Mouse (Mus musculus): ENCODE results near the gene Col5a2.

The Col5a2 gene

DNA sequence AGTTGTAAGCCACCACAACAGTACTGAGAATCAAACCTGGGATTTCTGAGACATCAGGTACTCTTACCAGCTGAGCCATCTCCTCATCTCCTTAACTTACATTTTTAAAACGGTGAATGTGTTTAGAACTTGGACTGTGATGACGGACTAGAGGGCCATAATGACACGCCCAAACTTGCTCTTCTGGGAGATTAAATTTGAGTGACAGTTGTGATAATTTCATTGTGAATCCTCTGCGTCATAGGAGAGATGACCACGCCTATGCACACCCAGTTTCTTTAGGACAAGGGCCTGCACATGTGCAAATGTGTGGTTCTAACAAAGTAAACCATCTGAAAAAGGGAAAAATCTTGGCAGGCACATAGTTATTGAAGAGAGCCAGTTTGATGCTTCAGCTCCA is 79.2 kb downstream of the Col5a2 start:
- no peak for DNase-seq

DNA sequence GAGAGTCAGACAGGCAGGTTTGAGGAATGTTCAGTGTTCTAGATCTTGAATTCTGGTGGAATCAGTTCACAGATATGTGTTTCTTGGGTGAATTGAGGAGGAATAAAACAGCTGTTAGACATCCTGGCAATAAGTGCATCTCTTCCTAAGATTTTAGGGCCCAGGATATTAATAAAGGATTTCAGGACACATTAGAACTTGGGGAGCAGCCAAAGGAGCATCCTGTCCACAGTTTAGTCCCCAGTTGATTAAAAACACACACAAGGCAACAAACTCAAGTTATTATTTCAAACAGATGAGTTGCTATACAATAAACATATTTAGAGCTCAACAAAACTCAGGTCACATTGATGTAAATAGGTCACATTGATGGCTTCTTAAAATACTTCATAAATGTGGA is 82.5 kb downstream of the Col5a2 start:
- no peak for DNase-seq

DNA sequence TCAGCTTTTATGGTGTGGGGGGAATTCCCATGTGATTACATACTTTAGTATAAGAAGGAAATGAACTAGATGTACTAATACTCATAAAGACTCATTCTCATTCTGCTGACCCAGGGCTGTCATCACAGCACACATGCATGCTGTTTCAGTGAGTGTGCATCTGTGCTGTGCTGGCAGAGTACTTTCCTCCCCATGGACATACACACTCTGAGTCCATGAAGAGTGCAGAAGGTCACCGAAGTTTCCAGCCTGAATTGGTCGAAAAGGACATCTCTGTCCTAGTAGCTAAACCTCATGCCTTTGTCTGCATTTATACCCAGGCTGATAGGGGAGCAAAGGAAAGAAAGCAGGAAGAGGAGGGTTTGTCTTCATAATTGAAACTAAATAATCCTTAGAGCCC is 83.2 kb downstream of the Col5a2 start:
- no peak for DNase-seq

DNA sequence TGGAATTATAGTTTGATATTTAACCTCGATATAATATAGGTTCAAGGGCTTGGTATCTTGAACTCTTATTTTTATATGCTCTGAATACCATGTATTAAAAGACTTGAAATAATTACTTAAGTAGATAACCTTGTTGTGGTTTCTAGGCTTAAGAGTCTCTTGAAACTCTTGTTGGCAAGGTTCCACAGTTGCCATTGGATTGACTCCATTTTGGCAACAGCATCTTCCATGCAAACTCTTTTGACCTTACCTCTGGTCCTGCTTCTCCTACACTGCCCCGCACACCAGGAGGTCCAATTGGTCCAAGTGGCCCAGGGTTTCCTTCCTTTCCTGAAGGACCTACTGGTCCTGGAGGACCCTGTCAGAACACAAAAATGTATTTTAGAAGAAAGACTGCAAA is 121.2 kb downstream of the Col5a2 start:
- no peak for DNase-seq

DNA sequence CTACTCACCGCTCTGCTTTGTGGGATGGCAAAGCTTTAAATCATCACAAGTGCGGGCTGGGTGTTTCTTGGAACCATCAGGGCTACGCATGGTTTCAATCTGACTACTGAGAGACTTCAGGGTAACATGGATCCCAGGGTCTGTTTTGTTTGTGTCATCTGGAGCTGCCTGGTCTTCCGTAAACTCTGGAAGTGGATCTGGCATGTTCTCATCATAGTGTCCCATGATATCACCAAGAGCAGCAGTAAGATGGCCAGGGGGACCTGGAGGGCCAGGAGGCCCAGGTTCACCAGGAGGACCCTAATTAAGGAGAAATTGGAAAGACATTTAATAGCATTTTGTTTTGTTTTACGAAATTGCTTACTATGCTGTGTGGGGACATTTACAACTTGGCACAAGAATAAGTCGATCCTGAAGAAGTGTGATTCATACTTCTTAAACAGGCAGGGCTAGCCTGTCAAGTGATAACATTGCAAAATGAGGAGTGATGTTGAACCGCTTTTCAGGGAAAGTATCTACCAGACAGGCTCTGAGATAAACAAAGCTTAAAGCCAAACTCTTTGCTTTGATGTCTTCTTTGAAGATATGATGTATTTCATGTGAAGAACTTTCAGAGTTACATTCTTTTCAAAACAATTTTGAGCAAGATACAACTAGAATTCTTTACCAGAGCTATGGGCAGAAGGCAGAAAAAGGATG is 122.9 kb downstream of the Col5a2 start:
- DNase-seq, result no peak

DNA sequence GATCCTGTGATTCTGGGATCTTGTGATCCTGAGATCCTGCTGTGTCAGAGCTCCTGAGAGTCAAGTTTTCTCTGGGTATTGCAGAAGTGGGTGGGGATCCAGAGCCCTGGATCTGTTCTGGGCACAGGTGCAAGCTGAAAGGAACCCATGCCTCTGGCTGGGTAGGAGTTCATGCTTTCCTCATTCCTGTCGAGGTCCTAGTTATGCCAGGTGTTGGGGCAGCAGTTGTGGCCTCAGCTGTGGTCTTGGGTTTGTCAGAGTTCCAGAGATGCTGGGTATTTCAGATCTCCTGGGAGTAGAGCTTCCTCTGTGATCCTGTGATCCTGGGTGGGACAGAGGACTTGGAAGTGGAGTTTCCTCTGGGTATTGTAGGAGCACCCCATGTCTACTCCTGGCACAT is 137.7 kb downstream of the Col5a2 start:
- DNase-seq, result no peak

DNA sequence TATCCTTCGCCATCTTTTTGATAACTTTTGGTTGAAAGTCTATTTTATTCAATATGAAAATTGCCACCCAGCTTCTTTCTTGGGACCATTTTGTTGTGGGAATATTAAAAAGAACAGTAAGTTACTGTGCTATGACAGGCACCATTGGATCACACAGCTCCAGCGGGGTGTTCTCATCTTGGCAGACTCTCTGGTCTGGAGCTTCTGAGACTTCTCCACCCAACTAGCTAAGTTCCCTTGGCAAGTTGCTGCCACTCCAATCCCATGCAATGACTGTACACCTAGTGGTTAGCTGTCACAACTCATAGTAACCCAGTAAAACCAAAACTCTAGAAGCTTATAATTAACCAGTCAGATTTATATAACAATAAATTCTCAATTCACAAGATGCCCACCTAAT is 139.8 kb downstream of the Col5a2 start:
- no peak for DNase-seq

DNA sequence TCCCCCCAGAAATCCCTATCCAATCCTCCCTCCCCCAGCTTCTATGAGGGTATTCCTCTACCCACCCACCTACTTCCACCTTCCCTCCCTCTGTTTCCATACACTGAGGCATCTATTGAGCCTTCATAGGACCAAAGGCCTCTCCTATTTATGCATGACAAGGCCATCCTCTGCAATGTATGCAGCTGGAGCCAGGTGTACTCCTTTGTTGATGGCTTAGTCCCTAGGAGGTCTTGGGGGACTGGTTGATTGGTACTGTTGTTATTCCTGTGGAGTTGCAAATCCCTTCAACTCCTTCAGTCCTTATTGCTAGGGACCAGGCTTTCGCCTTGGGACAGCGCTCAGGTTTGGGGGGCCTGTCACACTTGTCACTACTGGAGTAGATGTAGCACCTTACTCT is 143.4 kb downstream of the Col5a2 start:
- DNase-seq, result no peak

DNA sequence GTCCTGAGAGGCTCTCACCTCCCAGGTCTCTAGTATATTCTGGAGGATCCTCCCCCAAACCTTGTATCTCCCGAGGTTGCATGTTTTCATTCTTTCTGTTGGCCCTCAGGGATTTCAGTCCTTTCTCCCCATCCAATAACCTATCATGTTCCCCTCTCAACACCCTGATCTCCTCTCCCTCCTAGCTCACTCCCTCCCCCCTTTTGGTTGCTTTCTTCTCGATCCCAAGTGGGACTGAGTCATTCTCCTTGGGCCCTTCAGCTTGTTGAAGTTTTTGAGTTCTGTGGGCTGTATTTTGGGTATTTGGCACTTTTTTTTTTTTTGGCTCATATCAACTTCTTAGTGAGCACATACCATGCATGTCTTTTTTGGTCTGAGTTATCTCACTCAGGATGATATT is 143.9 kb downstream of the Col5a2 start:
- no peak for DNase-seq

DNA sequence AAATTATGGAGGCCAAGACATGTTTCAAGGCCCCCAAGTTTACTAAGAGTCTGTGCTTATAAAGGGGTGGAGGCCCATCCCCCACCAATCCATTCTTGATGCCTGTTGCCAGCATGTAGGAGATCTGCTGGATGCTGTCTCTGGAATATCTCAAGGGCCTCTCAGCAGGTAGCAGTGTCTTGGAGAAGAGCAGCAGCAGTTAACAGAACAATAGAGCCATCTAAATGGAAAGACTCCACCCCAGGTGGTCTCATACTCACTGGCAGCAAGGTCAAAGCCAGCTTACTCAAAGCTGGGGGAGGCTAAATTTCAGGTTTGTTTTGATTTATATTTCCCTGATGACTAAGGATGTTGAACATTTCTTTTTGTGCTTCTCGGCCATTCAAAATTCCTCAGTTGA is 145.1 kb downstream of the Col5a2 start:
- no peak for DNase-seq

DNA sequence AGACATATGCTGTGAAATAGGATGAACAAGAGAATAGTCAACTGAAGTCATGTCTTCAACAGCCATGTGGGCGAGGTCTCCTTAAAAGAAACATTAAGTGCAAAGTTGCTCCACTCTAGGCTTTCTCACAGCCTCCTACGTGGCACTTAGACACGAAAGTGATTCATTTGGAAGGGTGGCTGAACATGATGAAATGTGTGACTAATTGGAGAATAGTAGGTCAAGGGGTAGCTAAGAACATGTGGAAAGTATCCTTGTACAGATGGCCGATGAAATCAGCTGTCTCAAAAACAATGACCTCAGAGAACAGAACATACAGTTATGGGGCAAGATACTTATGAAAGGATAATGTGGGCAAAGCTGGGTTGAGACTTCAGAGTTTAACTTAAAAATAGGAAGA is 147.1 kb downstream of the Col5a2 start:
- DNase-seq, result no peak

DNA sequence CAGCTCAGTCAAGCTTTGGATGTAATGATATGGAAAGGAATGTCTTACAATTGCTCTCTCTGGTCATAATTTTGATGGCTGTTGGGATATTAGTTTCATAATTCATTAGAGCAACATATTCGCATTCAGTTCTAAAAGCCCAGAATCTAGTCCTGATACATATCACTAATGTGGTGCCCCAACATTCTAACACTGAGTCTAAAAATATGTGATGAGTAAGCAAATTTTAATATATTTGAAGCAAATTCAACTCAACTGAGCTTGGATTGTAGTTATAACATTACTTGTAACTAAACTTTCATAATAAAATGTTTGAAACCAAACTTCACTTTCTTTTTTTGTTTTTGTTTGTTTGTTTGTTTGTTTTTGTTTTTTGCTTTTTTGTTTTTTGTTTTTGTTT is 173.9 kb downstream of the Col5a2 start:
- DNase-seq, result no peak
